Mouse (Mus musculus) spleen, adult 18-20 months (tissue): ENCODE measurements at regions not wholly inside any gene's neighbourhood (a gene's known extent, or its start where the extent isn't known, plus 50 kb on each side); places are given as distances from the start of the nearest gene placed in this dataset.

Experiments
- DNase-seq, 2 experiments: peaks; one replicate each; pipeline ENCODE4 v3.0.0; 2022; ENCODE audit warnings: mixed read lengths in 2 of 2

DNA sequence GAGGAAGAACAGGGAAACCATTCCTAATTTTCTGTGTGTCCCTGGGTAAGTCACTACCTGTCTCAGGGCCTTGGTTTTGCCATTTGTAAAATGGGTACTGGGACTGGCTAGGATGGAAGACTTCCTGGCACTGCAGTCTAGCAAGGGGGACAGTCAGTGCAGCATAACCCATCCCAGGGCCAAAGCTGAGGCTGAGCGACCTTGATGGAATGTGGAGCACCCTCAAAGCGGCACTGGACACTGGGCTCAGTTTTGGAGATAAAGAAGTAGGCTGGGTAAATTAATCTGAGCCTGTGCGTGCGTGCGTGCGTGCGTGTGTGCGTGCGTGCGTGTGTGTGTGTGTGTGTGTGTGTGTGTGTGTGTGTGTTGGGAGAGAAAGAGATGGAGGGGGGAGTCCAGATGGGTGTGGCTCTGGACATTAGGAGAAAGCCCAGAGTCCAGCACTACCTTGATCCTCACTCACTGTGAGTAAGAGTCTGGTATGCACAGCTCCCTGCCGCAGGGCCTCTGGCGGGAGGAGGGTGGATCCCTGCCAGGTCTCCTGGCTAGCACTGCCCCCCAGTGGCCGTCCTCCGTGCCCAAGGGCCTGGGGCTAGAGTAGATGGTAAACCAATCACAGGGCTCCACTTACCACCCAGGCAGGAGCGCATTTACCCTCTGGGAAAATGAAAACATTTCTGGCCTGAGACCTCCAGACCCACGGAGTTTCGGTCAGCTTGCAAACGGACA is 320.3 kb upstream of the Dio3 start:
- peak in 1 of 2 experiments; percentile 11 for DNase-seq

DNA sequence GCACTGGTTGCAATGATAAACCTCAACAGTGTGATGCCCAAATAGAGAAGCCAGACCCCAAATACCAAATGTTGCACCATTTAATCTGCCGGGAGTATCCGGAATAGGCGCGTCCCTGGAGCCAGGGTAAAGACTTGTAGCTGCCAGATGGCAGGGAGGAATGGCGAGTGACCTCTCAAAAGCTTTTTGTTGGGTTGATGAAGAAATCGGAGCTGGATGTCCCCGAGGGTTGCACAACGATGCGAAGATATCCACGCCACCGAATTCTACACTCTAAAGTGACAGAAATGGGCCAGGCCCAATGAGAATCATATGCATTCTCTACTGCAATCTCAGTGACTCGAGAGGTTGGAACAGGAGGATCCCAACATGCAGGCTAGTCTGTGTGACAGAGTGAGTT is 312.1 kb upstream of the Dio3 start:
- no peak for DNase-seq

DNA sequence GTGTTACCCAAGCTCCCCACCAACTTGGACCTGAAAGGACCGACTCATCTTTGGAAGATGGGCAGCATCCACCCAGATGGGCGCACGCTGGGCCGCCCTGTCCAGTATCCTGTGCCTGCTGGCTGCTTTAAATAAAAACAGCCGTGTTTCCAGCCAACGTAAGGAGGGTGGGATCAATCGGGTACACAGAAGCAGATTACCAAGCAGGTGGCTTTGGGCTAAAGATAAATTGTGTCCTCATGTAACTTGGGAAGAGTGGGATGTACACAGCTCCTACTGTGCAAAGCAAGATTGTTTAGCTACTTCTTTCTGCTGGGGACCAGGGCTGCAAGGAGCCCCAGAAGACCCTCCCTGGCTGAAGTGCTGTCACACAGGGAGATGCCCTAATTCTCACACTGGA is 310.6 kb upstream of the Dio3 start:
- no peak for DNase-seq

DNA sequence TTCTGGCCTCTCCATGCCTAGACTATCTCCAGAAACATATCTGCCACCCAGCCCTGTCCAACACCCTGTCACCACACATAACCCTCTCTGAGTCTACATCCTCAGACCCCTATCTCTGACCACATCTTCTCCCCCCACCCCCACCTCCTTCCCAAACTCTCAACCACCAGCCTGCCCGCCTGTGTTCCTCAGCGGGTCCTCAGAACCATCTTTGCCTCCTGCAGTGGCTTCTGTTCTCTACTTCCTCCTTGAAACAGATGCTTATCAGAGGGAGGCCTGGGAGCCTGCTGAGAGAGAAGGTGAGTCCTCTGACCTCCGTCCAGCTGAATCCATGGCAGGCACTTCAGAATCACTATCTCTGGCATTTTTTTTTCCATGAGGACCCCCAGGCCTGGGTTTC is 307.4 kb upstream of the Dio3 start:
- DNase-seq = no peak

DNA sequence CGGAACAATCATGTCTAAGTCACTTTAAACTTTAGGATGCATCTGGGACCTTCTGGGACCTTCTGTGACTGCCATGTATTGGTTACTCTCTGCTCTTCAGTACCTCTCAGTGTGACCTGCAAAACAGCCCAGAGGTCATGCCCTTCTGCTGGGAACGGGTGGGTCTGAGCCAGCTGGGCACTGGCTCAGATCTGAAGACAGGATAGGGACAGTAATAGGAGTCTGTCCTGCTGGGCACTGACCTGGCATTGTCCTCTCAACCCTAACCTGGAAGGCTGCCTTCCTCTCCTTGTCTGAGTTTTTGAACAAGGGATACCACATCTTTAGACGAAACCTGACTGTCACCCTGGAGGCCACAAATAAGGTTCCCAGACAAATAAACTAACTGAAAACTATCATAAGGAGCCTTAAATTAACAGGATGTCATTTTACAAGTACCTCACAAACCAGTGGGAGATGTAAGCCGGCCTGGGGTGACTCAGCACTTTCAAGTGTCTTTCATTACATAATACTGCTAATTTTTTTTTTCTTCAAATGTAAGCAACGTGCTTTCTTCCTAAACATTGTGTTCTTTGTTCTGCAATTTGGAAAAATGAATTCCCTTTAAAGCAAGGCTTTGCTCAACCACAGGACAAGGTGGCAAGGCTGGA is 306.4 kb upstream of the Dio3 start:
- no peak for DNase-seq

DNA sequence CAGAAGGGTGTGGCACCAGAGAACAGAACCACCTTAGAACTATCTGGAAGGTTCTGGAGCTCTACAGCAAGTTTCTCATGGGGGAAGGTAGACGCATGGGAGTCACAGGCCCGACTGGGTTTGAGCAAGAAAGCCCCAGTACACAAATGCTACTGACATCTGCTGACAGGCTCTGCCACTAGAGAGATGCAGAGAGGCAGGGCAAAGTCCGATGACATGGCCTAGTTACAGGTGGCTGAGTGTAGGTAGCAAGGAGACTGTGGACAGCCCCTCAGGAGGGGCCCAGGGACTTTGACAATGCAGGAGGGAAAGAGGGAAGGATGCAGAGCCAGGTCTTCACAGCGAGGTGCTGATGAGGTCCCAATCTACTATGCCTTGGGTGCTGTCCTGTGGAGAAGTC is 305.3 kb upstream of the Dio3 start:
- no peak for DNase-seq

DNA sequence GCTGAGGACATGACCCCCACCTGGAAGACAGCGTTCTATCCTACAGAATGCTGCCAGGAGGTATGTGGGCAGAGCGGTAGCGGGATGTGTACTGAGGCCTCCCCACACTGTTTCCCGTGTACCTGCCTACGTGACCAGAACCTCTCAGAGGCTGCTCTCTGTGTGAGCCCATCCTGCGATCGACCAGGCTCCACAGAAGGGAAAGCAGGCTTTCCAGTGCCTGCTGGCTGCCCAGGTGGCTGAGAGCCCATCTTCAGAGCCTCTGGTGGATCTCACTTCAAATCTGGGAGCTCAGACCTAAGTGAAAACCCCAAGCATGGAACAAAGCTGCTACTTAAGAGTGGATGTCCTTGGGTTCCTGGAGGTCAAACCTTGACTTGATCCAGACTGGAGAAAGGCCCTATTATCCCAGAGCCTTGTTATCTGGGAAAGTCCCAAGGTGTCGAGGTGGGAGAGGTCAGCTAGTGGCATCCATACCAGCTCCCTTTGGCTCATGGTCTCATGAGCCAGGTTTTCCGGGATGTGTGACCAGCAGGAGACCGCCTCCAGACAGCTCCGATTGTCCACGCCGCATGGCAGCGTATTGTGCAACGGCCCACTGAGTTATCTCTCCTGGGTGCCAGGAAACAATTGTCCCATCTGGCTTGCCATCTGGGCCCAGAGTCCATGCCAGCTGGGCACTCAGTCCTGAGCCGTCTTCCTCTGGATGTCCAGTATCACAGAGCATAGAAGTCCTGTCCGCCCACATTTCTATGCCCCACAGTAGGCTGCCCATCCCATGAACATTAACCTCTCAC is 303.5 kb upstream of the Dio3 start:
- no peak for DNase-seq

DNA sequence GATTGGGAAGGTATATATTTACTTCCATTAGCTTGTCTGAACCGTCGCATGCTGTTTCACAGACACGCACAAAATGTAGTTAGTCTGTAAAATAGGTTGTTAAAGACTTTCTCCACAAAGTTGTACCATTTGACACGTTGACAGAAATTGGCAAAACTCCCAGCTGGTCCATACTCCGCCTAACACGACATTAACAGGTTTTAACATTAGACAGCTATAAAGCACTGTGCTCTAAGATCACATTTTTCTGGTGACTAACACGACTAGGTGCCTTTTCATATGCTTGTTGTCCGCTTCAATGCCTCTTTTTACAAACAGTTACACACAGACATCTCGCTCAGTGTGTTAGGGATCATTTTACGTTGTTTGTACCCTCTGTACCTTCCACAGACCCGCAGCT is 294.2 kb upstream of the Dio3 start:
- DNase-seq = no peak

DNA sequence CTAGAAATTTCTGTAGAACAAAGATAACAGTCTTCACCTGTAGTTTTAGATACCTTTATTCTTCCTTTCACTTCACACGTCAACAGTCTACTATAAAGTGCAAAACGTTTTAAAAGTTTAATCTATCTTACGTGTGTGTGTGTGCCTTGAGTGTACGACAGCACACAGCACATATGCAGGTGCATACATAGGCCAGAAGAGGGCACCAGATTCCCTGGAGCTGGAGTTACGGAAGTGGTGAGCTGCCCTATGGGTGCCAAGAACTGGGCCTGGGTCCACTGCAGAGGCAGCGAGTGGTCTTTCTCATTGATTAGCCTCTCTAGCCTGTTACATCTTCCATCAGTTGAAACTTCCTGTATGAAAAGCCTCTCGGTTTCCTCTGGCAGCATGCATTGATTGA is 285.5 kb upstream of the Dio3 start:
- no peak for DNase-seq

DNA sequence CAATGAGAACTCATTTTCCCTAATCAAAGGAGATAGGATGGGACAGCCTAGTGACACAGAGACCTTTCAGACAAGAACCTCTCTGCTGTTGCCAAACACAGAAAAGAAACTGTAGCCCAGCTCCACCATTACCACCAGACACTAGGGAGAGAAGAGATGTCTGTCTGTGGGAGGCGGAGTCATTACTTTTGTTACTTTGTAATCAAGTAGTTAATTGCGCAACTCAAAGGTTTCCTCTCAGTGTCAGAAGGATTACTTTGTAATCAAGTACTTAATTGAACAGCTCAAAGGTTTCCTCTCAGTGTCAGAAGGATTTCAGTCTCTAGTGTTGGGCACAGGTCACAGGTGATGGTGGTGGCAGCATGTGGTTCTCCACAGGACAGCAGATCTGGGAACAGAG is 276.2 kb upstream of the Dio3 start:
- DNase-seq = no peak

DNA sequence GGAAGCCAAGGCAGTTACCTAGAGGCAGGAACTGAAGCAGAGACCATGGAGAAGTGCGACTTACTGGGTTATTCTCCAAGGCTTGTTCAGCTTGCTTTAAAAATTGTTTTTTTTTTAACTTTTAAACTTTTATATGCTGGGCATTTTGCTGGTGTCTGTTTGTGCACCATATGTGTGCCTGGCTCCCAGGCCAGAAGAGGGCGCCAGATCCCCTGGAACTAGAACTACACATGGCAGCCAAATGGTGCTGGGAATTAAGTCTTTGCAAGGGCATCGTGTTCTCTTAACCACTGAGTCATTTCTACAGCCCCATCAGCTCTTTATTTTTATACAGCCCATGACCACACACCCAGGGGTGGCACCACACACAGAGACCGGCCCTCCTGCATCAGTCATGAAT is 269.7 kb upstream of the Dio3 start:
- no peak for DNase-seq

DNA sequence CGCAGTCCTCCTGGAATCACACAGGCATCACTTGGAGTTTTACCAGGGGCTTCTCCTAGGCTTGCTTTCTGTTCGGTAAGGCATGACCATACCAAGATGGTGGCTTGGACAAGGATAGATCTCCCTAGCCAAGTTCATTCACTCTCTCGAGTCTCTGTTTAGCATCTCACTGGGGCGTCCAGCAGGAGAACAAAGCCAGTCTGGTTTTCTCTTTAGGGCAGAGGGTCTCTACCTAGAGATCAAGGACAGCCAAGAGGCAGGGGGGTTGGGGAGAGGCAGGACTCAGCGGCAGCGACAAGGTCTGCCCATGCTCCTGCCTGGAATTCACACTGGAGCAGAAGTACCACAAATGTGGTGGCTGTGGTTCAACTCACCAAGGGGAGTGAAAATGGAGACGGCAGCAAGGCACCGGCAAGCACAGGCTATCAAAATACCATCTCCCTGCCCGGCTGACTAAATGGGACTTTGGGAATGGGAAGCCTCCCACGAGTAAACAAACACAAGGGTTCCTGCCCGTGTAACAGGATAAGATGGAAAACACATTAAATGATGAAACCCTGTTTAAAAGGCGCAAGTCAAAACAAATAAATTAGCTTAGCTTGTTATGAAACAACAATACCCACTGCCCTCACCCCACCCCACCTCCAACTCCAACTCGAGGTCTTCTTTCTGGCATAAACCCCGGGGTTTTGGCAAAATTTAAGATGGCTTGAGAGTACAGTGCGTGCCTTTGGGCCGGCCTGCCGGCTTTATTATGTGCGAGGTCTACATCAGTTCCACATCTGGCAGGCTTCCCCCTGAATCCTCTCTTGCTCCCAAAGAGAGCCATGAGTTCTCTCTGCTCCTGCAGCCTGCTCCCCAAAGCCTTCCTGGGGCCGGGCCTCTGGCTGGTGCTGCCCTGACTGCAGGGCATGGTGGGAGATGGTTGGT is 258.1 kb upstream of the Dio3 start:
- no peak for DNase-seq

DNA sequence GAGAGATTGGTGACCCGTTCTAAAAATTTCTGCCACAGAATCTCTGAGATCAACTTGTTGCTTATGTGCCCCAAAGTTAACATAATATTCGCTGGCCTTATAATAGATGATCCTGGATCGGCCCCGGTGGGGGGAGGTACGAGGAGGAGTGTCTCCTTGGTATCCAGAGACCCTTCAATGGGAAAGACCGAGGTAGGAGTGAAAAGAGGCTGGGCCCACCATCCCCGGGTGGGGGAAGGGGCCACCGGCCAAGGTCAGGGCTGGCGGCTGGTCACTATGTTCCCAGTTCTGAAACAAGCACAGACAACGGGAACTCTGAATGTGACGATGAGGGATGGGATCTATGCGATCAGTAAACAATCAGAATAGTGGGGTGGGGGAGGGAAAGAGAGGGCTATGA is 257.2 kb upstream of the Dio3 start:
- DNase-seq = no peak

DNA sequence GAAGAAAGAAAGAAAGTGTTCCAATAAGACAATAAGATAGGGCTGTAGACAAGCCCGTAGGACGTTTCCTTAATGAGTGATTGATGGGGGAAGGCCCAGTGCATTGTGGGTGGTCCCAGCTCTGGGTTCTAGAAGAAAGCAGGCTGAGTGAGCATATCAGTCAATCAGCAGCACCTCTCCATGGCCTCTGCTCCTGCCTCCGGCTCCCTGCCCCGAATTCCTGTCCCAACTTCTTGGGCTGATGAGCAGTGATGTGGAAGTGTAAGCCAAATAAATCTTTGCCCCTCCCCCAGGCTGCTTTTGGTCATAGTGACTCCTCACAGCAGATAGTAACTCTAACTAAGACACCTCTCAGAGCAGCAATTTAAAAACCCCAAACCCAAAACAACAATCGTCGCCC is 256.2 kb upstream of the Dio3 start:
- DNase-seq = no peak

DNA sequence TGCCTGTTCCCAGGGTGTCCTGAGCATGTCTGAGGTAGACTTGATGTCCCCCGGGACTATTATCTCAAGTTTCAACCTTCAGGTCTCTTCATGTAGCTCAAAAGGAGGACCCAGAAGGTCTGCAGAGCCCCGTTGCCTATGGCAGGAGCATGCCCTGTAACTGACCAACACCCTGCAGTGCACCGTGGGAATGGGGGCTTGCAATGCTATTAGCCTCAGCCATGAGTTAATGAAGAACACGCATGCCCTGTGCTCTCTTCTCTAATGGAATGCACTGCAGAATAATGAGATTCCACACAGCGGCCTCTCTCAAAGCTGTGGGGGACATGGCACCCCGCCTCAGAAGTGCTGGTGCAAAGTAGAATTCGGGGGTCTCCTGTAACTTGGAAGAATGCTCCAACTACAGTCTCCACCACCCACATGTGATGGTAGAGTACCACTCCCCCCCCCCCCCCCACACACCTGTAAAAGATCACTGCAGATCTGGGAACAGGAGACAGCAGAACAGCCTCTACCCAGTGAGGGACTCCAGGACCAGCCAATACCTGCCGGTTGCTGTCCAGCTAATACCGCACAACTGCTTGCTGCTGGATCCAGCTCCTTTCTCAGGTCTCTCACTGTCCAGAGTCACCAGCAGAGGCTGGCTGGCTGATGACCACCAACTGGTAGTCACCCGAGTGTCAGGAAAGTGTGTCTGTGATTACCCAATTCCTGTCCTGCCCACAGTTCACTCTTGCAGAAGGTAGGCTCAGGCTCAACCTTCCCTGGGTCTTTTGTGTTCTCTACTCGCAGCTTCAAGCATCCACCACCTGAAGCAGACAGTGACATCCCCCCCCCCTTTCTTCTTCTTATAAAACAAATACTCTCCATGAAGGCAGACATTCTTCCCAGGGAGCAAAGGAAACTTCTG is 255.4 kb upstream of the Dio3 start:
- no peak for DNase-seq

DNA sequence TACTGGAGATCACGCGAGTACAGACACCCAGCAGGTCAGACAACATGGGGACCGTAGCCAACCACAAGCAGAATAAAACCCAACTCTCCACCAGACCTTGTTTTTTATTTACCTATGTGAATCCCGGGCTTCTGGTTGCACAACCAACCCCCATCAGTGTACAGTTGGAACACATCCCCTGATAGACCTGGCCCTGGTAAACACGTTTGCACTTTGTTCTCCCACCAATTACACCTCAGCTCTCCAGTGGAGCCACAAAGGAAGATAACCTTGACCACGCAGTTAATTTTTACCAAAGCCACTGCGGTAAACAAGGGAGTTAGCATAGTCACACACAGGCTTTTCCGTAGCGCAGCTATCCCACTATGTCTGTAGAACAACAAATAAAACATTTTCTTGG is 254.6 kb upstream of the Dio3 start:
- DNase-seq = no peak

DNA sequence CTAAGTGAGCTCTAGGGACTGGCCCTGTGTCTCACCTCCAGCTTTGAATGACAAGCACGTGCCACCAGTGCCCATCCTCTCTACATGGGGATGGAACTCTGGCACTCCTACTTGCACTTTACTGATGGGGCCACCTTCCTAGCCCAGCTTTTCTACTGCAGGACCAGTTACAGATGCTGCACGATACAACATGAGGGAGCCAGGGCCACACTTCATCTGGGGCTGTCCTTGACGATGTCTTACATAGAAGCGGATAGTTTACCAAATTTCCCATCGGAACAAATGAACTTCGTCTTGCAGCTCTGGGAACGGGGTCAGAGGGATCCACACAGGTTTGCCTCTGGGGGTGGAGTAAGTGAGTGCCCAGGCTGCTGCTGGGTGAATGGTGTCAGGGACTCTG is 253.7 kb upstream of the Dio3 start:
- DNase-seq = no peak

DNA sequence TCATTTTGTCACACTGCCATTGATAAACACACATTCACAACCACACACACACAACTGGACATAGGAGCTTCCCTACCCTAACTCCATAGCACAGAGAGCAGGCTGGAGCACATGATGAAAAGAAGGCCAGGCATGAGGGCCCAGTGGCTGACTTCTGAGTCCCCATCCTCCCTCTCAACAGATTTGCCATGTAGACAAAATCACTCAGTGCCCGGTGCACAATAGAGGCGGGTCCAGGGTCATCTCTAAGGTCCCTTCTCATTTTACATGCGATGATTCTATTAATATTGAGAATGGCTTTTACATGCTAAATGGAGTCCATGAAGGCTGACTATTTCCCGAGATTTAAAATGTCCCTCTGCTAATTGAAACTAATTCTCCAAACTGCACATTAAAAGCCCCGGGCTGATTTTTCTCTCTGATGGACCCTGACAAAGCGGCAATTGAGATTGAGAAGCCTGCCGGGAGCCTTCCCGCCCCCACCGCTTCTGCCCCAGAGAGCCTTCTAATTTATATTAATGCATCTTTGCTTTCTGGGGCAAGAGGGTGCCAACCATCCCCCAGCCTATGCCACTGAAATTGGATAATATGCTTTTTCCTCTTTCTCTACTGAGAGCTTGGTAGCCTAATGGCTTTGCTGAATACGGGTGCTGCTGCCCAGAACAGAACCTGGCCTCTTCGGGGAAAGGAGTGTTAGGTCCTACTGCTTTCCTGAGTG is 252.7 kb upstream of the Dio3 start:
- no peak for DNase-seq

DNA sequence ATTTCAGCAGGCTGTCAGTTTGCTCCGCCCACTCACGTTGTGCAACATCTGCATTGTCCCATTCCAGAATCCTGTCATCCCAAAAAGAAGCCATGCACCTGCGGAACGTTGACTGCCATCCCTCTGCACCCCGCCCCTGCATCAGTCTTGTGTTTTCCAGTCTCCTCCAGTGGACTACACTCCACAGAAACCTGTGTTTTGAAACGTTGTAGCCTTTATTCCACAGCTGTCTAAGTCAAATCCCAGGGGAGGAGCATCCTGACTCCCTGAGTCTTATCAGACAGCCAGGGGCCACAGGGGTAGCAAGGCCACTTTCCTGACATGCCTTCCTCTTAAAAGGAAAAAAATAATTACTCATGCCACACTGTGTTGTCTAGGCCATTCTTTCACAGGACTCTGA is 251.5 kb upstream of the Dio3 start:
- DNase-seq = no peak

DNA sequence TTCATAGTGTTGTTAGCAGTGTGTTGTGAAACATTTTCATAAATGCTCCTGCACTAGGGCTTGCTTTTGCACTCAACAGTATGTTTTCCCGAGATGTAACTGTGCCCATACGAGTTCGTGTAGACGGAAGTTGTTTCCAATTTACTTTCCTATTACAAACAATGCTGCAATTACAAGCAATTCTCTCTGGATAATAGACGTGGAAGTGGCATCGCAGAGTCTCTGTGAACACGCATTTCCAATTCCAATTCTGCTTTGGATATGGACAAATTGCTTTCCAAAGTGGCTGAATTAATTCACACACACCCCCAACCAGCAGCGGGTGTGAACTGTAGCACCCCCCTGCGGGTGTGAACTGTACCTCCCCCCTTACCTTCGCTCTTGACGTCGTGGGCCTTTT is 250.9 kb upstream of the Dio3 start:
- DNase-seq = no peak

DNA sequence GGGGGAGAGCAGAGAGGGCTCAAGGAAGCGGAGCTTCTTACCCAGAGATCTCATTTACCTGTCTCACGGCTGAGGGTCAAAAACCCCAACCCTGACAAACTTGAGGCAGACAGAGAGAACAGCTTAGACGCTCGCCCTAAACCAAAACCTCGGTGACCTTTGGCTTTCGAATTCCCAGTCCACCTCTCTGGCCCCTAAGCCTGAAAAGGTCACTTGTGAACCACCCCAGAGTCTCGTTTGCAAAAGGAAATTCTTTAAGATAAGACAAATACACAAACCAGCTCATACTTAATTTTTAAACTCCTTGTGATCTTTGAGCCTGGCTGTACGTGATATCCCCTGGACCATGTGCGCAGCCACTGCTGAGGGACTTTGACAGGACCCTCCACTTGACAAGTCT is 250.2 kb upstream of the Dio3 start:
- DNase-seq = no peak
